9 mouse cellular contexts compared by ENCODE assay signal in genomic region chr11:75046638-75047037, GRCm38 (mm10).
DNase-seq lines count a peak whose midpoint lies in the region; ATAC-seq lines count a peak whose summit lies in the region.
"Had no signal": no experiment of that assay in that cellular context is flagged by ENCODE, and none has a peak within 500 bp of the region (broad histone marks: within the 10 kb centered on the region; RNA-seq: fewer than 3 reads in every experiment).

No protein-coding gene starts in this region.

- DNase-seq in hindbrain, embryonic 14.5 days (ENCODE audit: low spot score) = no peak
- DNase-seq in lung, postnatal 14 days = no peak
- no peak for DNase-seq in limb, embryonic 10.5 days (ENCODE audit: low spot score)
- no peak for DNase-seq in left cerebral cortex, postnatal 36 days (ENCODE audit: low spot score in 2 of 2)
- DNase-seq: thymus, postnatal 14 days had no signal

- 80% methylated on average over 3 of the region's 3 CpGs for WGBS in hindbrain, embryonic 13.5 days
- 86% methylated on average over 3 of the region's 3 CpGs for WGBS in hindbrain, embryonic 14.5 days
- 44% methylated on average over 3 of the region's 3 CpGs for WGBS in lung, embryonic 15.5 days
- WGBS in limb, embryonic 10.5 days = 78% methylated on average over 3 of the region's 3 CpGs
- WGBS in stomach, embryonic 14.5 days = 52% methylated on average over 3 of the region's 3 CpGs

- H3K9me3 ChIP-seq in hindbrain, embryonic 13.5 days = no peaks in the 10 kb centered on the region
- H3K9me3 ChIP-seq in hindbrain, embryonic 14.5 days (ENCODE audit: control insufficient read depth, low read length) = no peaks in the 10 kb centered on the region
- no peaks in the 10 kb centered on the region for H3K9me3 ChIP-seq in lung, embryonic 15.5 days
- H3K9me3 ChIP-seq in limb, embryonic 10.5 days (replicated peaks) = no peaks in the 10 kb centered on the region
- H3K9me3 ChIP-seq in stomach, embryonic 14.5 days (ENCODE audit: control insufficient read depth, low read depth, low read length) = no peaks in the 10 kb centered on the region

- H3K9ac ChIP-seq in hindbrain, embryonic 13.5 days = no peak overlapping the region
- H3K9ac ChIP-seq in hindbrain, embryonic 14.5 days = no peak overlapping the region
- H3K9ac ChIP-seq in lung, embryonic 15.5 days = no peak overlapping the region
- no peak overlapping the region for H3K9ac ChIP-seq in stomach, embryonic 14.5 days (replicated peaks; ENCODE audit: low read depth, low read length)

- ATAC-seq in hindbrain, embryonic 13.5 days (ENCODE audit: low FRiP score) = no peak
- no peak; the same call in 1 of the 2 replicates for ATAC-seq in hindbrain, embryonic 14.5 days (ENCODE audit: low FRiP score)
- peak; percentile 13; the same call in 1 of the 2 replicates for ATAC-seq in lung, embryonic 15.5 days (ENCODE audit: borderline replicate concordance, extremely low read depth, low FRiP score, low TSS enrichment)
- ATAC-seq in stomach, embryonic 14.5 days (ENCODE audit: insufficient number of reproducible peaks, insufficient read depth, low FRiP score, low read depth) = no peak
- ATAC-seq: inflammation-experienced regulatory T-cells, adult 6 months had no signal

- peak overlapping the region; percentile 30; the same call in 1 of the 2 replicates for H3K27ac ChIP-seq in hindbrain, embryonic 13.5 days
- no peak overlapping the region for H3K27ac ChIP-seq in hindbrain, embryonic 14.5 days
- H3K27ac ChIP-seq in lung, embryonic 15.5 days = peak overlapping the region; percentile 89
- peak overlapping the region; percentile 72; the same call in 1 of the 2 replicates for H3K27ac ChIP-seq in limb, embryonic 10.5 days
- peak overlapping the region; percentile 98 for H3K27ac ChIP-seq in stomach, embryonic 14.5 days (ENCODE audit: low read length)

- peaks cover 13% of the 10 kb centered on the region for H3K36me3 ChIP-seq in hindbrain, embryonic 13.5 days
- H3K36me3 ChIP-seq in hindbrain, embryonic 14.5 days (replicated peaks; ENCODE audit: control insufficient read depth, insufficient read depth) = peaks cover 25% of the 10 kb centered on the region
- peaks cover 9% of the 10 kb centered on the region; the same call in 1 of the 2 replicates for H3K36me3 ChIP-seq in lung, embryonic 15.5 days
- H3K36me3 ChIP-seq in limb, embryonic 10.5 days = peaks cover 49% of the 10 kb centered on the region
- peaks cover 8% of the 10 kb centered on the region; the same call in 1 of the 2 replicates for H3K36me3 ChIP-seq in stomach, embryonic 14.5 days (ENCODE audit: control insufficient read depth, insufficient read depth, low read length)

- peaks cover 21% of the 10 kb centered on the region for H3K4me1 ChIP-seq in hindbrain, embryonic 13.5 days (replicated peaks)
- peaks cover 7% of the 10 kb centered on the region; the same call in 1 of the 2 replicates for H3K4me1 ChIP-seq in hindbrain, embryonic 14.5 days (replicated peaks; ENCODE audit: control insufficient read depth, insufficient read depth, low read length)
- H3K4me1 ChIP-seq in lung, embryonic 15.5 days = peaks cover 66% of the 10 kb centered on the region
- peaks cover 66% of the 10 kb centered on the region for H3K4me1 ChIP-seq in limb, embryonic 10.5 days
- H3K4me1 ChIP-seq in stomach, embryonic 14.5 days (ENCODE audit: control insufficient read depth, insufficient read depth, low read length) = peaks cover 58% of the 10 kb centered on the region

- intact Hi-C loops in left cerebral cortex, postnatal 36 days (cut with DNase I) = no loop called here

- no peak overlapping the region for H3K4me3 ChIP-seq in hindbrain, embryonic 13.5 days
- H3K4me3 ChIP-seq in hindbrain, embryonic 14.5 days (replicated peaks; ENCODE audit: low read length) = no peak overlapping the region
- no peak overlapping the region for H3K4me3 ChIP-seq in lung, embryonic 15.5 days
- H3K4me3 ChIP-seq in limb, embryonic 10.5 days = no peak overlapping the region
- no peak overlapping the region for H3K4me3 ChIP-seq in stomach, embryonic 14.5 days (ENCODE audit: low read depth, low read length)

- no peaks in the 10 kb centered on the region for H3K27me3 ChIP-seq in hindbrain, embryonic 13.5 days
- H3K27me3 ChIP-seq in hindbrain, embryonic 14.5 days (ENCODE audit: control insufficient read depth, insufficient read depth, low read length) = no peaks in the 10 kb centered on the region
- no peaks in the 10 kb centered on the region for H3K27me3 ChIP-seq in lung, embryonic 15.5 days
- no peaks in the 10 kb centered on the region for H3K27me3 ChIP-seq in limb, embryonic 10.5 days (ENCODE audit: low read depth, poor library complexity, severe bottlenecking)
- no peaks in the 10 kb centered on the region for H3K27me3 ChIP-seq in stomach, embryonic 14.5 days (ENCODE audit: control insufficient read depth, insufficient read depth, low read length)

- H3K4me2 ChIP-seq in hindbrain, embryonic 13.5 days = no peak overlapping the region
- no peak overlapping the region for H3K4me2 ChIP-seq in hindbrain, embryonic 14.5 days (replicated peaks)
- no peak overlapping the region for H3K4me2 ChIP-seq in lung, embryonic 15.5 days
- no peak overlapping the region for H3K4me2 ChIP-seq in stomach, embryonic 14.5 days (replicated peaks; ENCODE audit: low read depth, low read length)
